Mouse (Mus musculus) intestine, postnatal 0 days (tissue): Measurements from ENCODE around the gene Dpy30. TPM values are rescaled to one million over a fixed set of nuclear protein-coding genes. Genes with fewer than 3 reads are reported as not detected.

Source experiments
- ATAC-seq: fragments of 200-750 bp; cut with Nextera tagmentation; 2 replicates; pipeline ENCODE4 v1.8.0; 2017; ENCODE audit warnings: mild to moderate bottlenecking, moderate TSS enrichment, moderate library complexity
- H3K27ac ChIP-seq: fragments of 300-500 bp; sonication (generic); 2 replicates; pipeline ENCODE4 v1.5.1; 2014; ENCODE audit warnings: mild to moderate bottlenecking, low read depth, low read length, moderate library complexity
- H3K27me3 ChIP-seq: fragments of 300-500 bp; sonication (generic); replicated peaks from 2 replicates; pipeline ENCODE4 v1.6.1; 2014; ENCODE audit warnings: low read length, mixed read lengths; ENCODE audit not compliant: control insufficient read depth, insufficient read depth
- H3K36me3 ChIP-seq: fragments of 300-500 bp; sonication (generic); 2 replicates; pipeline ENCODE4 v1.6.1; 2014; ENCODE audit warnings: mild to moderate bottlenecking, moderate library complexity; ENCODE audit not compliant: control insufficient read depth, insufficient read depth
- H3K4me1 ChIP-seq: fragments of 300-500 bp; sonication (generic); replicated peaks from 2 replicates; pipeline ENCODE4 v1.6.1; 2014; ENCODE audit warnings: antibody characterized with exemption, low read length, mixed read lengths; ENCODE audit not compliant: control insufficient read depth, insufficient read depth
- H3K4me2 ChIP-seq: fragments of 300-500 bp; sonication (generic); replicated peaks from 2 replicates; pipeline ENCODE4 v1.6.1; 2014; ENCODE audit warnings: low read depth, mild to moderate bottlenecking, moderate library complexity
- H3K4me3 ChIP-seq: fragments of 300-500 bp; sonication (generic); 2 replicates; pipeline ENCODE4 v1.5.1; 2014; ENCODE audit warnings: low read depth, low read length
- H3K9ac ChIP-seq: fragments of 300-500 bp; sonication (generic); 2 replicates; pipeline ENCODE4 v1.6.1; 2014; ENCODE audit warnings: mild to moderate bottlenecking, low read depth, low read length
- H3K9me3 ChIP-seq: fragments of 300-500 bp; sonication (generic); 2 replicates; pipeline ENCODE4 v1.6.1; 2016; ENCODE audit warnings: mixed run types; ENCODE audit not compliant: control insufficient read depth
- CTCF ChIP-seq: sonication (generic); IDR thresholded peaks from 2 replicates; pipeline ENCODE4 v1.5.1; 2016; ENCODE audit warnings: low read depth, mild to moderate bottlenecking, control low read depth, antibody characterized with exemption, moderate library complexity
- WGBS: fragments of 180-500 bp; shearing (Covaris S2); extraction: QIAGEN DNeasy Blood & Tissue Kit; methylation state at CpG from one replicate; pipeline ENCODE4 v1.1.7; 2014; 5-methylcytosine and 5-hydroxymethylcytosine counted together
- polyA plus RNA-seq: library from polyadenylated mRNA; unstranded; fragments of >200 nt; fragmentation: Nextera tagmentation; extraction: Ambion mirVana; gene quantifications from 2 replicates; pipeline ENCODE4 v1.2.1, GENCODE M21; 2015

Dpy30 gene
- polyA plus RNA-seq: 183 and 185 TPM in 2 replicates

- WGBS: 87% methylated on average over 2 of the region's 2 CpGs
Observed at GRCm38 (mm10) chr17:74323844-74324243, at the start of gene Dpy30. Gene Dpy30 (minus strand): TSS chr17:74323944.

DNA sequence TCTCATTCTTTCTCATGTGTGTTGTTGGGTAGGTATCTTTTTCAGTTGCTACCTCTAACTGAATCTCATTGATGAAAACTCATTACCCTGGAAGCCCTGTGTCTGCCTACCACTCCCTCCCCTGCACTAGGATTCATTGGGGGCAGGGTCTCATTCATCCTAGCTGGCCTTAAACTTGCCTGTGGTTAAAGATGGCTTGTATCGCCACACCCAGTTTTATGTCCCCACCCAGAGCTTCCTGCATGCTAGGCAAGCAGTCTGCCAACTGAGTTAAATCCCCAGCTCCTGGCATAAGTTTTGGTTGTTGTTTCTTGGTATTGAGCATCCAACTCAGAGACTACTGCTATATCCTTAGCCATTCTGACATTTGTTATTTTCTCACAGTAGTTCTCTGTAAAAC is 39.8 kb upstream of the Dpy30 start:
- no peak overlapping the region for H3K9ac ChIP-seq
- H3K27ac ChIP-seq: no peak overlapping the region
- no peaks in the 10 kb centered on the region for H3K4me1 ChIP-seq
- H3K4me2 ChIP-seq: no peak overlapping the region
- H3K4me3 ChIP-seq: no peak overlapping the region
- peaks cover 37% of the 10 kb centered on the region for H3K36me3 ChIP-seq
- TF ChIP-seq CTCF: no peak
- 54% methylated on average over 1 of the region's 1 CpGs for WGBS
- no peaks in the 10 kb centered on the region for H3K9me3 ChIP-seq
- ATAC-seq: no peak
- H3K27me3 ChIP-seq: no peaks in the 10 kb centered on the region

More at GRCm38 (mm10) chr17:74323844-74324243, at the start of gene Dpy30:
- no peak for ATAC-seq
- no peak within 1 kb of the TSS for H3K27ac ChIP-seq
- H3K36me3 ChIP-seq: no peaks in the 10 kb centered on the region
- H3K27me3 ChIP-seq: no peaks in the 10 kb centered on the region
- no peaks in the 10 kb centered on the region for H3K4me1 ChIP-seq
- no peak within 1 kb of the TSS for H3K4me2 ChIP-seq
- H3K9me3 ChIP-seq: no peaks in the 10 kb centered on the region
- H3K9ac ChIP-seq: no peak within 1 kb of the TSS
- no peak for TF ChIP-seq CTCF
- H3K4me3 ChIP-seq: no peak within 1 kb of the TSS

- WGBS: 75% methylated on average over 5 of the region's 5 CpGs
- H3K4me2 ChIP-seq: no peak overlapping the region
- no peaks in the 10 kb centered on the region for H3K9me3 ChIP-seq
- ATAC-seq: no peak
- no peaks in the 10 kb centered on the region for H3K36me3 ChIP-seq
- H3K27me3 ChIP-seq: no peaks in the 10 kb centered on the region
- H3K4me3 ChIP-seq: no peak overlapping the region
- H3K4me1 ChIP-seq: peaks cover 5% of the 10 kb centered on the region; the same call in 1 of the 2 replicates
- no peak overlapping the region for H3K9ac ChIP-seq
- no peak overlapping the region for H3K27ac ChIP-seq
- no peak for TF ChIP-seq CTCF
Observed at GRCm38 (mm10) chr17:74341151-74341550, 17.4 kb upstream of the Dpy30 start.

DNA sequence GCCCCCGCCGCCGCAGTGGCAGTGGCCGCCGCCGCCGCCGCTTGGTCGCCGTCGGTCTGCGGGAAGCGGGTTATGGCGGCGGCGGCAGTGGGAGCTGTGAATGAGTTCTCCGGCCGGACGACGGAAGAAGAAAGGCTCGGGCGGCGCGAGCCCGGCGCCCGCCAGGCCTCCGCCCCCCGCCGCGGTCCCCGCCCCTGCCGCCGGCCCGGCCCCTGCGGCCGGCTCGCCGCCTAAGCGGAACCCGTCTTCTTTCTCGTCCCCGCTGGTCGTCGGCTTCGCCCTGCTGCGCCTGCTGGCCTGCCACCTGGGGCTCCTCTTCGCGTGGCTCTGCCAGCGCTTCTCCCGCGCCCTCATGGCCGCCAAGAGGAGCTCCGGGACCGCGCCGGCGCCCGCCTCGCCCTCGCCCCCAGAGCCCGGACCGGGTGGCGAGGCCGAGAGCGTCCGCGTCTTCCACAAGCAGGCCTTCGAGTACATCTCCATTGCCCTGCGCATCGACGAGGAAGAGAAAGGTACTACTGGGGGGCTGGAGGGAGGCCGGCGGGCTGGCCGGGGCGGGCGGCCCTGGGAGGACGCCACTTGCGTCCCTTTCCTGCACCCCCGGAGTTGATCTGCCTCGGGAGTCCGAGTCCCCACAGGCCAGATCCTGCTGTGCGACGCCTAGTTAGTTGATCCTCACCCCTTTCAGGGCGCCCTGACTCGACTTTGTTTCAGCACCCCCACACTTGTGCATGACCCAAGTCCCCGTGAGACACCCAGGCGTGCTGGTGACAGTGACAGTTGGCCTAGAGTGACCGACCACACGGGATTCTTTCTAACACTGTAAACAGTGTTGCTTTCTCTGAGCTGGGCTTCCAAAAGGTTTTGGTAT is 15.4 kb upstream of the Dpy30 start, which contains the start of gene Spast:
TSS of gene Spast (plus strand) at position 51 of the 868 bp plus-strand sequence.
- peak within 1 kb of the TSS; percentile 96 for H3K9ac ChIP-seq
- no peaks in the 10 kb centered on the region for H3K36me3 ChIP-seq
- no peaks in the 10 kb centered on the region for H3K27me3 ChIP-seq
- H3K9me3 ChIP-seq: no peaks in the 10 kb centered on the region
- H3K27ac ChIP-seq: peak within 1 kb of the TSS; percentile 98
- H3K4me2 ChIP-seq: peak within 1 kb of the TSS; percentile 91
- no peak; the same call in 1 of the 2 replicates for TF ChIP-seq CTCF
- peak within 1 kb of the TSS; percentile 93 for H3K4me3 ChIP-seq
- ATAC-seq: peak; percentile 89
- peaks cover 5% of the 10 kb centered on the region; the same call in 1 of the 2 replicates for H3K4me1 ChIP-seq
- under 1% methylated on average over 62 of the region's 90 CpGs for WGBS

GRCm38 (mm10) chr17:74338225-74338931 is 14.6 kb upstream of the Dpy30 start:
- TF ChIP-seq CTCF: no peak
- H3K36me3 ChIP-seq: no peaks in the 10 kb centered on the region
- no peaks in the 10 kb centered on the region for H3K9me3 ChIP-seq
- peak overlapping the region; percentile 98 for H3K27ac ChIP-seq
- H3K4me3 ChIP-seq: peak overlapping the region; percentile 93
- peaks cover 5% of the 10 kb centered on the region; the same call in 1 of the 2 replicates for H3K4me1 ChIP-seq
- peak overlapping the region; percentile 96 for H3K9ac ChIP-seq
- under 1% methylated on average over 42 of the region's 50 CpGs for WGBS
- peak overlapping the region; percentile 91 for H3K4me2 ChIP-seq
- ATAC-seq: peak; percentile 97
- no peaks in the 10 kb centered on the region for H3K27me3 ChIP-seq

GRCm38 (mm10) chr17:74331049-74331676 is 7.4 kb upstream of the Dpy30 start:
- Histone ChIP-seq H3K9ac (no peak overlapping the region), H3K9me3 (no peaks in the 10 kb centered on the region), H3K4me1 (no peaks in the 10 kb centered on the region), H3K27ac (no peak overlapping the region), H3K4me2 (no peak overlapping the region), H3K36me3 (no peaks in the 10 kb centered on the region), H3K27me3 (no peaks in the 10 kb centered on the region), H3K4me3 (no peak overlapping the region)
- no peak for TF ChIP-seq CTCF
- WGBS: 73% methylated on average over 9 of the region's 9 CpGs
- no peak for ATAC-seq
